Mouse (Mus musculus): ENCODE measurements around the gene Hoxb2. TPM values are rescaled to one million over a fixed set of nuclear protein-coding genes. Genes with fewer than 3 reads are reported as not detected.

The Hoxb2 gene
- polyA plus RNA-seq, 1 experiment from 2014 or later, result 42.3 TPM

DNA sequence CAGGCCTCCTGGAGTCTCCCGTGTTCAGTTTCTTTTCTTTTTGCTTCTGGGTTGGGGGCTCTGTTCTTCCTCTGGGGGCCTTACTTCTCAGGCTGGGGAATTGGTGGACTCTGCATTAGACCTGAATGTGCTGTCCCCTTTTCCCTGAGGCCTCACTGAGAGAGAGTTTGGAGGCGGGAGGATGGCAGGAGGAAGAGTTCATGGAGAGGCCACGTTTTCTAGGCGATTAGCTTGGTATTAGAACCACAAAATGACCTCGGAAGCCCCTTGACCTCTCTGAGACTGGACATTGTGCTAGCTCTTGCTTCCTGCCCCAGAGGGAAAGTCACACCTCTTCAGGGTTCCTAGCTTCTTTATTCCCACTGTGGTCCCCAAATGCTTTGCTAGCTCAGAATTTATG lies 26.2 kb upstream of the Hoxb2 start:
- Histone ChIP-seq H3K27me3 (ENCODE audit: insufficient read depth, low read length) (no peaks in the 10 kb centered on the region), H3K9me3 (replicated peaks; ENCODE audit: low read length) (no peaks in the 10 kb centered on the region), H3K27ac (peak overlapping the region; percentile 99), H3K4me1 (replicated peaks; ENCODE audit: insufficient read depth, low read length) (peaks cover 54% of the 10 kb centered on the region), H3K36me3 (ENCODE audit: insufficient read depth, low read length) (peaks cover 13% of the 10 kb centered on the region; the same call in 1 of the 2 replicates), H3K9ac (ENCODE audit: low read depth, low read length) (peak overlapping the region; percentile 88), H3K4me3 (replicated peaks; ENCODE audit: low read depth, low read length) (peak overlapping the region; percentile 7; the same call in 1 of the 2 replicates), H3K4me2 (ENCODE audit: low read length) (peak overlapping the region; percentile 96)
- no peak for DNase-seq (ENCODE audit: low spot score)
- no peak for TF ChIP-seq CTCF (IDR thresholded peaks at IDR 0.05; ENCODE audit: low read depth)
- WGBS, result 13% methylated on average over 5 of the region's 5 CpGs
- ATAC-seq (replicated peaks; ENCODE audit: low FRiP score, low read depth), result no peak

DNA sequence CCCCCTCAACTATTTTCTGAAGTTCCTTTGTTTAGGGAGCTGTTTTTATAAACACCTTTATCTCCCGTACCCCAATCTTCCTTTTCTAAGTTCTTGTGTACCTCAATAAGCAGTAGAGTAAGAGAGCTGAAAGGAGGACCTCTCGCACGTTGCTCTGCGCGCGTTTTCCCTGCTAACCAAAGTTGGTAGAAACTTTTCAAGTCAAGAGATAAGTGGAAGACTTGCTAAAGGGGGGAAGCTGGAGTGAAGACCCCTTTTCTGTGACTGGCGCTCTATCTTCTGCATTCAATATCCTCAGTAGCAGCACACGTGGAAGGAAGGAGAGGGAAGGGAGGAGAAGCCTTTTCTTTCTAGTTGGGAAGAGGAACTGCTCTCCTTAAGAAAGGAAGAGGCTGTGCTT lies 25.4 kb upstream of the Hoxb2 start:
- Histone ChIP-seq H3K27ac (peak overlapping the region; percentile 99), H3K27me3 (ENCODE audit: insufficient read depth, low read length) (no peaks in the 10 kb centered on the region), H3K36me3 (ENCODE audit: insufficient read depth, low read length) (peaks cover 12% of the 10 kb centered on the region; the same call in 1 of the 2 replicates), H3K9ac (ENCODE audit: low read depth, low read length) (peak overlapping the region; percentile 88), H3K4me2 (ENCODE audit: low read length) (peak overlapping the region; percentile 96), H3K9me3 (replicated peaks; ENCODE audit: low read length) (no peaks in the 10 kb centered on the region), H3K4me1 (replicated peaks; ENCODE audit: insufficient read depth, low read length) (peaks cover 59% of the 10 kb centered on the region), H3K4me3 (replicated peaks; ENCODE audit: low read depth, low read length) (0 out of 2 replicates have a peak overlapping the region, but pooled peaks have one; percentile 8)
- DNase-seq (ENCODE audit: low spot score) (no peak), ATAC-seq (replicated peaks; ENCODE audit: low FRiP score, low read depth) (no peak)
- 22% methylated on average over 8 of the region's 8 CpGs for WGBS
- TF ChIP-seq CTCF (IDR thresholded peaks at IDR 0.05; ENCODE audit: low read depth), result no peak

DNA sequence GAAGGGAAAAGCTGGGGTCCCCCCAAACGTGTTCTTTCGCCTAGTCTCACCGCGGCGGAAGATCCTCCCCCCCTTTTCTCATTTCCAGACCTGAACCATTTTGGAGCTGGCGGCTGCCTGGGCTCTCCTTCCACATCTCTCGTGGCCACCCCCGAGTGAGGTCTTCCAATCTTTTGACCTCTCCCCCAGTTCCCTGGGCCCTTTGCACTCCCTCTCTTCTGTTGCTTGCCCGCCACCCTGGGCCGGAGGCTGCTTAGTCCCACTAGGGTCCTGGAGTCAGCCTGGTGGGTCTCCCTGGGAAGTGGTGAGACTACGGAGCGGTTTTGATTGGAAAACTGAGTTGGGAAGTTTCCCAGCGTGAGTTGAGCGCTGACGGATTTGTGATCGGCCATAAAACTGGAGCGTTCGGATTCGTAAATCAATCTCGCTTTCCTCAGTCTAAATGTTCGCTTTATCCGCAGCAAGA lies 24.5 kb upstream of the Hoxb2 start:
- peak overlapping the region; percentile 99 for H3K27ac ChIP-seq
- no peak for TF ChIP-seq CTCF (IDR thresholded peaks at IDR 0.05; ENCODE audit: low read depth)
- H3K9me3 ChIP-seq (replicated peaks; ENCODE audit: low read length), result no peaks in the 10 kb centered on the region
- peak overlapping the region; percentile 96 for H3K4me2 ChIP-seq (ENCODE audit: low read length)
- peak overlapping the region; percentile 8 for H3K4me3 ChIP-seq (replicated peaks; ENCODE audit: low read depth, low read length)
- peak; percentile 83 for DNase-seq (ENCODE audit: low spot score)
- peaks cover 67% of the 10 kb centered on the region for H3K4me1 ChIP-seq (replicated peaks; ENCODE audit: insufficient read depth, low read length)
- no peak for ATAC-seq (replicated peaks; ENCODE audit: low FRiP score, low read depth)
- peak overlapping the region; percentile 88 for H3K9ac ChIP-seq (ENCODE audit: low read depth, low read length)
- WGBS, result 21% methylated on average over 22 of the region's 22 CpGs
- no peaks in the 10 kb centered on the region for H3K27me3 ChIP-seq (ENCODE audit: insufficient read depth, low read length)
- peaks cover 12% of the 10 kb centered on the region; the same call in 1 of the 2 replicates for H3K36me3 ChIP-seq (ENCODE audit: insufficient read depth, low read length)

DNA sequence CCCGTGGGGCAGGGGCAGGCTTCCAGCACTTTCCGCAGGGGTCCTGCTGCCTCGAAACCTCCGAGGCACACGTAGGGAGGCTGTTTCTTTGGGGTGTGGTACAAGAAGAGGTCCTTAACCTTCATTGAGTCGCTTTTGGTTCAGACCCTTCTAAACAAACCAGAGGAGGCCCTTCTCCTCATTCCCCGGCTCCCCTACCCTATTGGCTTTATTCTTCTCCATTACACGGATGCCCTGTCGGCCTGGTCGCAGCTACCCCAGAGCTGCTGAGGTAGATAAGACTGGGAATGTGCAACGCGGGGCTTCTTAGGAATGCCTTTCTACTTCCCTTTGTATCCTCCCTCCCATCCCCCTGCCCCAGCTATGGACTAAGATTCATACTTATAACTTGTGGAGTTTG lies 23.6 kb upstream of the Hoxb2 start:
- Histone ChIP-seq H3K4me2 (ENCODE audit: low read length) (peak overlapping the region; percentile 96), H3K36me3 (ENCODE audit: insufficient read depth, low read length) (peaks cover 12% of the 10 kb centered on the region; the same call in 1 of the 2 replicates), H3K4me1 (replicated peaks; ENCODE audit: insufficient read depth, low read length) (peaks cover 74% of the 10 kb centered on the region), H3K4me3 (replicated peaks; ENCODE audit: low read depth, low read length) (peak overlapping the region; percentile 8; the same call in 1 of the 2 replicates), H3K27ac (peak overlapping the region; percentile 99), H3K9ac (ENCODE audit: low read depth, low read length) (peak overlapping the region; percentile 88), H3K27me3 (ENCODE audit: insufficient read depth, low read length) (no peaks in the 10 kb centered on the region), H3K9me3 (replicated peaks; ENCODE audit: low read length) (no peaks in the 10 kb centered on the region)
- no peak for DNase-seq (ENCODE audit: low spot score)
- TF ChIP-seq CTCF (IDR thresholded peaks at IDR 0.05; ENCODE audit: low read depth), result no peak
- 33% methylated on average over 12 of the region's 12 CpGs for WGBS
- ATAC-seq (replicated peaks; ENCODE audit: low FRiP score, low read depth), result no peak

DNA sequence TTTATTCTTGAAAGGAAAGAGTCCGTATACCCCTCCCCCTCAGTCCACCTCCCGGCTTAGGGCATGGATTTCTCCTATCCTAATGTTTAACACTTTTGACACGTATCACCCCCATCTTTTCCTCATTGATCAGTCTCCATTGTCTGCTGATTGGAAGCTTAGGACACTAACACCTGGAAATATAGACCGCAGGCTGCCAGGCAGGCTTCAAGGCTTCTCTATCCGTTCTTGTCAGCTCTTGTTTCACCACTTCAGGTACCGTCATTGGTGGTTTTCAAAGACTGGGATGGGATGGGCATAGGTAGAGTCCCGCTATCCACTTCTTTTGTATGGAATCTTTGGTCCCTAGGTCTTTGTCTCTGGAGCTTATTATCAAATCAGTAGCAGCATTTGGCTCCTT lies 23.2 kb upstream of the Hoxb2 start:
- DNase-seq (ENCODE audit: low spot score) (no peak), ATAC-seq (replicated peaks; ENCODE audit: low FRiP score, low read depth) (no peak)
- Histone ChIP-seq H3K36me3 (ENCODE audit: insufficient read depth, low read length) (peaks cover 12% of the 10 kb centered on the region; the same call in 1 of the 2 replicates), H3K4me1 (replicated peaks; ENCODE audit: insufficient read depth, low read length) (peaks cover 75% of the 10 kb centered on the region), H3K27ac (peak overlapping the region; percentile 99), H3K9ac (ENCODE audit: low read depth, low read length) (peak overlapping the region; percentile 88), H3K4me3 (replicated peaks; ENCODE audit: low read depth, low read length) (peak overlapping the region; percentile 11), H3K27me3 (ENCODE audit: insufficient read depth, low read length) (no peaks in the 10 kb centered on the region), H3K9me3 (replicated peaks; ENCODE audit: low read length) (no peaks in the 10 kb centered on the region), H3K4me2 (ENCODE audit: low read length) (peak overlapping the region; percentile 96)
- WGBS, result 43% methylated on average over 7 of the region's 7 CpGs
- no peak for TF ChIP-seq CTCF (IDR thresholded peaks at IDR 0.05; ENCODE audit: low read depth)

DNA sequence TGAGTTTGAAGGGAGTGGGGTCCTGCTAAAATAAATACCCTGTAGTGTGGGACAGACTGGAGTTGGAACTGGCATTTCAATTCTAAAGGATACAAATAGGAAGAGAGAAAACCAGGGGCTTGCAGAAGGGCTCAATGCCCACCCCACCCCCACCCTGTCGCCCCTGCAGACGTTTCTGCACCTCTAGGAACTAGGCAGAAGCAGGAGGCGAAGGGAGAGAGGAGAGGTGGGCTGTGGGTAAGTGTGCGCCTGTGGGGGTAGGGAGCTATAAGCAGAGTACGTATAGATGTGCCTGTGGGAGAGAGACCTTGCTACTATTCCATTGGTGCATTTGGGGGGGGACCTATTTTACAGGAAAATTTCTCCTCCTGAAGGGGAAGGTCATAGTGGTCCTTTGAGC lies 22.6 kb upstream of the Hoxb2 start:
- Histone ChIP-seq H3K9ac (ENCODE audit: low read depth, low read length) (peak overlapping the region; percentile 44), H3K4me3 (replicated peaks; ENCODE audit: low read depth, low read length) (peak overlapping the region; percentile 11; the same call in 1 of the 2 replicates), H3K4me2 (ENCODE audit: low read length) (peak overlapping the region; percentile 96), H3K4me1 (replicated peaks; ENCODE audit: insufficient read depth, low read length) (peaks cover 72% of the 10 kb centered on the region), H3K27me3 (ENCODE audit: insufficient read depth, low read length) (no peaks in the 10 kb centered on the region), H3K36me3 (ENCODE audit: insufficient read depth, low read length) (peaks cover 14% of the 10 kb centered on the region; the same call in 1 of the 2 replicates), H3K9me3 (replicated peaks; ENCODE audit: low read length) (no peaks in the 10 kb centered on the region), H3K27ac (peak overlapping the region; percentile 99)
- 36% methylated on average over 5 of the region's 5 CpGs for WGBS
- DNase-seq (ENCODE audit: low spot score) (no peak), ATAC-seq (replicated peaks; ENCODE audit: low FRiP score, low read depth) (no peak)
- TF ChIP-seq CTCF (IDR thresholded peaks at IDR 0.05; ENCODE audit: low read depth), result no peak
